Mouse (Mus musculus) intestine, embryonic 16.5 days (tissue): ENCODE results near the gene Plekho1. TPM values are rescaled to one million over a fixed set of nuclear protein-coding genes. Genes with fewer than 3 reads are reported as not detected.
"Not testable (repeated sequence)": the region's sequence is repeated elsewhere in the genome, so short reads cannot be mapped to it uniquely, and the experiment has no call there.

Source experiments
- ATAC-seq: fragments of 200-750 bp; cut with Nextera tagmentation; 2 replicates; pipeline ENCODE4 v1.8.0; 2017; ENCODE audit warnings: moderate TSS enrichment, moderate library complexity
- H3K27ac ChIP-seq: fragments of 300-500 bp; sonication (generic); 2 replicates; pipeline ENCODE4 v1.5.1; 2014; ENCODE audit warnings: mild to moderate bottlenecking, low read length
- H3K27me3 ChIP-seq: fragments of 300-500 bp; sonication (generic); replicated peaks from 2 replicates; pipeline ENCODE4 v1.6.1; 2014; ENCODE audit warnings: low read length, control low read depth, mixed read lengths; ENCODE audit not compliant: control insufficient read depth, insufficient read depth
- H3K36me3 ChIP-seq: fragments of 300-500 bp; sonication (generic); 2 replicates; pipeline ENCODE4 v1.6.1; 2014; ENCODE audit warnings: low read length, control low read depth; ENCODE audit not compliant: control insufficient read depth, insufficient read depth
- H3K4me1 ChIP-seq: fragments of 300-500 bp; sonication (generic); 2 replicates; pipeline ENCODE4 v1.6.1; 2014; ENCODE audit warnings: low read length, control low read depth, mixed read lengths; ENCODE audit not compliant: control insufficient read depth, insufficient read depth
- H3K4me2 ChIP-seq: fragments of 300-500 bp; sonication (generic); 2 replicates; pipeline ENCODE4 v1.6.1; 2014; ENCODE audit warnings: low read depth, low read length, control low read depth
- H3K4me3 ChIP-seq: fragments of 300-500 bp; sonication (generic); 2 replicates; pipeline ENCODE4 v1.5.1; 2014; ENCODE audit warnings: mild to moderate bottlenecking, low read length
- H3K9ac ChIP-seq: fragments of 300-500 bp; sonication (generic); 2 replicates; pipeline ENCODE4 v1.6.1; 2014; ENCODE audit warnings: low read depth, low read length
- H3K9me3 ChIP-seq: fragments of 300-500 bp; sonication (generic); 2 replicates; pipeline ENCODE4 v1.6.1; 2016; ENCODE audit warnings: low read length, control low read depth; ENCODE audit not compliant: control insufficient read depth
- WGBS: fragments of 180-500 bp; shearing (Covaris S2); extraction: QIAGEN DNeasy Blood & Tissue Kit; methylation state at CpG from one replicate; pipeline ENCODE4 v1.1.7; 2014; 5-methylcytosine and 5-hydroxymethylcytosine counted together
- polyA plus RNA-seq: library from polyadenylated mRNA; unstranded; fragments of >200 nt; fragmentation: Nextera tagmentation; extraction: Ambion mirVana; gene quantifications from 2 replicates; pipeline ENCODE4 v1.2.1, GENCODE M21; 2015

The Plekho1 gene
- polyA plus RNA-seq, 1 experiment from 2014 or later: 17.7 TPM

DNA sequence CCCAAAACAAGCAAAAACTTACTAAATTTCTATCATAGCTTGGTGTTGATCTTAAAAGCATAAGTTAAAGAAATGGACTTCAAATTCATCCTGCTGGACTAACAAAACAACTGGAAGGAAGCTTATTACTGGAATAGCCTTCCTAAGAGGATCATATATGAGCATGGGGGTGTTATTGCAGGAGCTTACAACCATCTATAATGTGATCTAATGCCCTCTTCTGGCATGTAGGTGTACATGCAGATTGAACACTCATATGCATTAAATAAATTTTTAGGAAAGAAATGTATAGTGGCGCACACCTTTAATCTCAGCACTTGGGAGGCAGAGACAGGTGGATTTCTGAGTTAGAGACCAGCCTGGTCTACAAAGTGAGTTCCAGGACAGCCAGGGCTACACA lies 36.0 kb downstream of the Plekho1 start:
- no peaks in the 10 kb centered on the region for H3K36me3 ChIP-seq
- WGBS: 91% methylated on average over 1 of the region's 1 CpGs
- no peak for ATAC-seq
- H3K4me2 ChIP-seq: no peak overlapping the region
- H3K27me3 ChIP-seq: no peaks in the 10 kb centered on the region
- H3K9me3 ChIP-seq: no peaks in the 10 kb centered on the region; the same call in 1 of the 2 replicates
- no peak overlapping the region for H3K9ac ChIP-seq
- H3K4me1 ChIP-seq: no peaks in the 10 kb centered on the region
- no peak overlapping the region for H3K4me3 ChIP-seq
- no peak overlapping the region for H3K27ac ChIP-seq

DNA sequence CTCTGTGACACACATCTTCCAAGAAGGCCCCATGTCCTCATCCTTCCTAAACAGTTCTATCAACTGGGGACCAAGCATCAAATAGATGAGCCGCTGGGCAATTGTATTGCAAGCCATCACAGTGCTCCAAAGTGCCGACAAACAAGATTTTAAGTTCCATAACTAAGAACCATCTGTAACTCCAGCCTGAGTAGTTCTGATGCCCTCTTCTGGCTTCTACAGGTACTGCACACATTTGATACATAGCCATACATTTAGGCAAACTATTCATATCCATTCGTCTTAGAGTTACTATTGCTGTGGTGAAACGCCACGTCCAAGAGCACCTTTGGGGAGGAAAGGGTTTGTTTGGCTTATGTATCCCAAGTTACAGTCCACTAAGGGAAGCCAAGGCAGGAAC lies 36.7 kb downstream of the Plekho1 start:
- 71% methylated on average over 5 of the region's 5 CpGs for WGBS
- Histone ChIP-seq H3K27me3 (no peaks in the 10 kb centered on the region), H3K9ac (no peak overlapping the region), H3K27ac (no peak overlapping the region), H3K4me1 (no peaks in the 10 kb centered on the region), H3K4me3 (no peak overlapping the region), H3K36me3 (no peaks in the 10 kb centered on the region), H3K9me3 (no peaks in the 10 kb centered on the region; the same call in 1 of the 2 replicates), H3K4me2 (no peak overlapping the region)
- ATAC-seq: no peak

DNA sequence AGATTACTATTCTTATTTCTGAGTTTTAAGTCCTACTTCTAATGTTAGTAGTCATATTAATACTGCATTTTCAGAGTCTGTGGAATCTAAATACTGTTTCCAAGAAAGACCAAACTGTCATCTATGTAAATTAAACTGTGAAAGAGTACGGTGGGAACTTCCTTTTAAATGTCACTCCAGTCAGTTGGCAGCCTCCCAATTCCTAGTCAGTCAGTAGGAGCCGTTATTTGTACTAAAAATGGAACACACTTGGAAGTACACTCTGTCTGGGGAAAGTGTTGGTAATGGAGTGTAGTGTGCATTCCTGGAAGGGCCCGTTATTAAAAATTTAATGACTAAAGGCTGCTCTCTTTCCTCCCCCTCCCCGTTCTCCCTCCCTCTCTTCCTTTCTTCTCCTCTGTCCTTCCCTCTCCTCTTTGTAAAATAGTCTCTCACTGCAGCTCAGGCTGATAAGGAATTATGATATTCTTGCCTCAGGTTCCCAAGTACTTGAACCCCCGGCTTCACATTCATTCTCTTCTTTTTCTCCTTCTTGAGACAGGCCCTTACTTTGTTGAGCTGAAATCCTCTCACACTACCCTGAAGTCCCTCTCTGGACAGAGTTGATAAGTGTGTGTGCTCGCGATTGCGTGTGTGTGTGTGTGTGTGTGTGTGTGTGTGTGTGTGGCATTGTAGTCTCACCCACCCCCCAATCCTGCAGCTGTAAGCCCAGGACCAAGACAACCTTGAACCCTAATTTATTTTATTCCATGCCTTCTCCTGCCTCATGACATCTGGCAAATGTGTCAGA lies 38.2 kb downstream of the Plekho1 start:
- Histone ChIP-seq H3K27ac (no peak overlapping the region), H3K9me3 (no peaks in the 10 kb centered on the region; the same call in 1 of the 2 replicates), H3K4me1 (no peaks in the 10 kb centered on the region), H3K4me2 (no peak overlapping the region), H3K27me3 (no peaks in the 10 kb centered on the region), H3K4me3 (no peak overlapping the region), H3K36me3 (no peaks in the 10 kb centered on the region), H3K9ac (no peak overlapping the region)
- WGBS: 61% methylated on average over 8 of the region's 8 CpGs
- no peak for ATAC-seq

DNA sequence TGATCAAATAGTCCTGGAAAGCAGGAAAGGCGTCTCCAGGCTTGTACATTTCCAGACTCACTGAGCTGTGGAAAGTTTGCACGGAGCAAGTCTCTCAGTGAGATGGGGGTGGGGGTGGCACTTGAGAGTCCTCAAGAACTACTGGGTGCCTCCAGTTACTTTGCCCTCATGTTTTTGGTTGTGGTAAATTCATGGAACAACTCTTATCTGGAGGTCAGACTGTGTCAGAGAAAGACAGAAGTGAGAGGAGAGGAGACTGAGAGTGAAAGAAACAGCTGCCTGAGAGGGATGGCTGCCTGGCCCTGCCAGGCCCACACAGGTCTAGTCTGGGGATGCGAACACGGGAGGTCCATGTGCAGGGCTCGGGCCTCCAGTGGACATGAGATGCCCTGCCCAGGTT lies 40.5 kb downstream of the Plekho1 start:
- no peak for ATAC-seq
- H3K27me3 ChIP-seq: no peaks in the 10 kb centered on the region
- no peak overlapping the region for H3K9ac ChIP-seq
- H3K4me1 ChIP-seq: no peaks in the 10 kb centered on the region
- 88% methylated on average over 5 of the region's 5 CpGs for WGBS
- H3K27ac ChIP-seq: no peak overlapping the region
- no peaks in the 10 kb centered on the region; the same call in 1 of the 2 replicates for H3K9me3 ChIP-seq
- no peak overlapping the region for H3K4me3 ChIP-seq
- no peaks in the 10 kb centered on the region for H3K36me3 ChIP-seq
- H3K4me2 ChIP-seq: no peak overlapping the region

DNA sequence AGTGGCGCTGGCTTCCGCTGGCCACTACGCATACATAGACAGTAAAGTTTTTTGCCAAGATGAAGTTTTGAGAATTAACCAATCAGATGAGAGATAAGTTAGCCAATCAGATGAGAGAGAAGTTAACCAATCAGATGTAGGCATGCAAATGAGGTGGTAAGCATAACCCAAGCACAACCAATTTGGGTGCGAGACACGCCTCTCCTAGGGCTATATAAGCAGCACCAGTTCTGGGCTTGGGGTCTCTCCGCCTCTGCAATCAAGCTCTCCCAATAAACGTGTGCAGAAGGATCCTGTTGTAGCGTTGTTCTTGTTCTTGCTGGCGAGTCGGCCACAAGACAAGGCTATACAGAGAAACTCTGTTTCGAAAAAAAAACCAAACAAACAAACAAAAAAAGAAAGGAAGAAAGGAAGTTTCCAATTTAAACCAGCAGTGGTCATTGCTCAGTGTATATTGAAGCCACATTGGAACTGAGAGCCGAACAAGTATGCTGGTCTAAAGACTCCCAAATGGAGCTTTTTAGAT lies 41.1 kb downstream of the Plekho1 start:
- H3K36me3 ChIP-seq, H3K4me2 ChIP-seq, H3K4me3 ChIP-seq, H3K27me3 ChIP-seq, H3K9me3 ChIP-seq, H3K4me1 ChIP-seq, H3K9ac ChIP-seq, H3K27ac ChIP-seq, ATAC-seq: not testable (repeated sequence)
- 90% methylated on average over 12 of the region's 12 CpGs for WGBS

DNA sequence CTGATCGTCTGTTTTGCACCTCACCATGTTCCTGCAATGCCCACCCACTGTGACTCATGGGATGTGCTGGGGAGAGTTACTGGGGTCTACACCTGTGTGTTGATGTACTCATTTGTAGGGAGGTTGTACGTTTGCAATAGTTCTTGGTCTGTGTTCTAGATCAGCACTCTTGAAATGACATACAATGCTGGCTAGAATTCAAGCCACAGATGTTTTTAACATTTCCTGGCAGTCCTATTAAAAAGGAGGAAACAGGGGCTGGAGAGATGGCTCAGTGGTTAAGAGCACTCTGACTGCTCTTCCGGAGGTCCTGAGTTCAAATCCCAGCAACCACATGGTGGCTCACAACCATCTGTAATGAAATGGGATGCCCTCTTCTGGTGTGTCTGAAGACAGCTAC lies 42.3 kb downstream of the Plekho1 start:
- Histone ChIP-seq H3K4me1 (no peaks in the 10 kb centered on the region), H3K4me2 (no peak overlapping the region), H3K27me3 (no peaks in the 10 kb centered on the region), H3K4me3 (no peak overlapping the region), H3K27ac (no peak overlapping the region), H3K9ac (no peak overlapping the region), H3K9me3 (no peaks in the 10 kb centered on the region; the same call in 1 of the 2 replicates), H3K36me3 (no peaks in the 10 kb centered on the region)
- no peak for ATAC-seq
- 74% methylated on average over 3 of the region's 3 CpGs for WGBS

DNA sequence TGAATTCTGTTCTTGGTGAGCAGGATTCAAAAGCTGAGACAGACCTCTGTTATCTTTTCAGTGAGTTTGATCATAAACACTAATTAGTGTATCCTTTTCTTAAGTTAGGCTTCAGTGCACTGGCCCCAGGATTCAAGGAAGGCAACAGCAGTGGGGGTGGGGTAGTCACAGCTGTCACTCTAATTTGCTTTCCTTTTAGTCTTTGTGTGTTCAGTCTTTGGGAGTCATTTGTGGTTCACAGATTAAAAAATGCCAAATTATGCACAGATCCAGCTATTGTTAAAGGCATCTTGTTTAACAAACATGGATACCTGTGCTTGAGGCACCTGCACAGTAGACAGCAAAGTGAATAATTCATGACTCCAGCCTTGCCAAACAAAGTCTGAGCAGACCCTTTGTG lies 42.8 kb downstream of the Plekho1 start:
- H3K27me3 ChIP-seq: no peaks in the 10 kb centered on the region
- no peak overlapping the region for H3K9ac ChIP-seq
- H3K27ac ChIP-seq: no peak overlapping the region
- H3K4me2 ChIP-seq: no peak overlapping the region
- no peak for ATAC-seq
- H3K9me3 ChIP-seq: no peaks in the 10 kb centered on the region; the same call in 1 of the 2 replicates
- no peaks in the 10 kb centered on the region for H3K36me3 ChIP-seq
- no peak overlapping the region for H3K4me3 ChIP-seq
- no peaks in the 10 kb centered on the region for H3K4me1 ChIP-seq

DNA sequence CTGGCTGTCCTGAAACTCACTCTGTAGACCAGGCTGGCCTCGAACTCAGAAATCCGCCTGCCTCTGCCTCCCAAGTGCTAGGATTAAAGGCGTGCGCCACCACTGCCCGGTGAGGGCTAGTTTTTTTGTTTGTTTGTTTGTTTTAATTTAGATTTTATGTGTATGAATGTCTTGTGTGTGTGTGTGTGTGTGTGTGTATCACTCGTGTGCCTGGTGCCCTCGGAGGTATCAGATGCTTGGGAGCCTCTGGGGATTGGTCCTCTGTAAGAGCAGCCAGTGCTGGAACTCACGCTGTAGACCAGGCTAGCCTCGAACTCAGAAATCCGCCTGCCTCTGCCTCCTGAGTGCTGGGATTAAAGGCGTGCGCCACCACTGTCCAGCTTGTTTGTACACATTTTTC lies 44.2 kb downstream of the Plekho1 start:
- Histone ChIP-seq H3K4me2 (peak overlapping the region; percentile 62), H3K27ac (peak overlapping the region; percentile 96), H3K9ac (peak overlapping the region; percentile 64), H3K4me3 (peak overlapping the region; percentile 54)
- not testable (repeated sequence) for ATAC-seq, H3K27me3 ChIP-seq, H3K36me3 ChIP-seq, H3K4me1 ChIP-seq, H3K9me3 ChIP-seq
- WGBS: 64% methylated on average over 12 of the region's 12 CpGs

DNA sequence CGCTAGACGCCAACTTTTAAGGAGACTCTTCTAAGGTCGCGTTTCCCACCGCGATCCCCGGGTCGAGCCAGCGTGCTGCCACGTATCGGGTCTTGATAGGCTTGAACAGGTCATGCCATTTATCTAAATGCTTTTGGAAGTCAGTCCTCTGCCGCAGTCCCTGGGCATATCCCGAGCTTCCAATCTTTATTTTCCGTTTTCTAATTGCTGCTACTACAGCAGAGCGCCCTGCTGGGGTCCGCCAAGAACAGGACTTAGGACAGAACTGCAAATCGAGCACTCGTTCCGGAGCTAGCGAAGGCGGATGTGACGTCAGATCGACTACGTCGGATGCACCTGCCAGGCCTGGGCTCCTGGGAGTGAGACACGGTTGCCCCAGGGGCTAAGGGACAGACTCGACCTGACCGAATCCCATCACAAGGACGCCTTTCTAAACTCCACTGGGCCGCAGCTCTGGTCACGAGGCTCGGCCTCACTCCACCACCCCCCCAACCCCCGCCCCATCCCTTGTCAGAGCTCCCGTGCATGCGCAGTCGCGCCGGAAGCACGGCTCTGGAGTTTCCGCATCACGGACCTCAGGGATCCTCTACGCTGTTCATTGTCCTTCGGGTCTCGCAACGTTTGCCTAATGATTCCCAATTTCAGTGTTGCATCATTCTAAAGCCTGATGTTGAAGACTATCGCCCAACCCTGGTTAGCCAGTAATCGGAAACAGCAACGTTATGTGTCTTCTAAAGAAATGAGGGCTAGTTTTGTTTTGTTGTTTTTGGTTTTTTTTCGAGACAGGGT lies 44.8 kb downstream of the Plekho1 start:
- no peaks in the 10 kb centered on the region for H3K27me3 ChIP-seq
- peak overlapping the region; percentile 54 for H3K4me3 ChIP-seq
- H3K4me2 ChIP-seq: peak overlapping the region; percentile 62
- peak overlapping the region; percentile 96 for H3K27ac ChIP-seq
- under 1% methylated on average over 49 of the region's 49 CpGs for WGBS
- no peaks in the 10 kb centered on the region for H3K9me3 ChIP-seq
- no peaks in the 10 kb centered on the region for H3K4me1 ChIP-seq
- H3K9ac ChIP-seq: peak overlapping the region; percentile 64
- ATAC-seq: peak; percentile 98
- H3K36me3 ChIP-seq: peaks cover under 1% of the 10 kb centered on the region; the same call in 1 of the 2 replicates
